18 mouse cellular contexts compared by ENCODE assay signal in genomic region chr10:37602936-37603335, GRCm38 (mm10).
A peak's percentile ranks its signal among the peaks of the same experiment; 100 is the strongest.
DNase-seq lines count a peak whose midpoint lies in the region; ATAC-seq and TF ChIP-seq lines count a peak whose summit lies in the region.
"Had no signal": no experiment of that assay in that cellular context is flagged by ENCODE, and none has a peak within 500 bp of the region (broad histone marks: within the 10 kb centered on the region; RNA-seq: fewer than 3 reads in every experiment).

No protein-coding gene starts in this region.

- no peak overlapping the region for H3K4me2 ChIP-seq in intestine, embryonic 14.5 days (ENCODE audit: low read length)
- H3K4me2 ChIP-seq in intestine, embryonic 16.5 days (ENCODE audit: low read depth, low read length): no peak overlapping the region
- H3K4me2 ChIP-seq in lung, embryonic 15.5 days: no peak overlapping the region
- no peak overlapping the region for H3K4me2 ChIP-seq in myocyte (ENCODE audit: low read depth)
- no peak overlapping the region for H3K4me2 ChIP-seq in forebrain, embryonic 15.5 days (replicated peaks)
- H3K4me2 ChIP-seq: forebrain, embryonic 13.5 days; hindbrain, embryonic 14.5 days; liver, embryonic 12.5 days; midbrain, embryonic 13.5 days had no signal

- H3K27ac ChIP-seq in intestine, embryonic 14.5 days (ENCODE audit: low read depth): no peak overlapping the region
- H3K27ac ChIP-seq in intestine, embryonic 16.5 days (ENCODE audit: low read length): no peak overlapping the region
- no peak overlapping the region for H3K27ac ChIP-seq in lung, embryonic 15.5 days
- peak overlapping the region; percentile 10; the same call in 1 of the 2 replicates for H3K27ac ChIP-seq in brown adipose tissue, adult 24 weeks (replicated peaks; ENCODE audit: low read depth, low read length)
- no peak overlapping the region for H3K27ac ChIP-seq in forebrain, embryonic 15.5 days (replicated peaks)
- H3K27ac ChIP-seq: forebrain, embryonic 13.5 days; hindbrain, embryonic 14.5 days; liver, embryonic 12.5 days; macrophage; midbrain, embryonic 13.5 days had no signal

- no peaks in the 10 kb centered on the region for H3K9me3 ChIP-seq in intestine, embryonic 14.5 days (ENCODE audit: control insufficient read depth, low read length)
- no peaks in the 10 kb centered on the region for H3K9me3 ChIP-seq in intestine, embryonic 16.5 days (ENCODE audit: control insufficient read depth, low read length)
- H3K9me3 ChIP-seq in lung, embryonic 15.5 days: no peaks in the 10 kb centered on the region
- H3K9me3 ChIP-seq in forebrain, embryonic 15.5 days: no peaks in the 10 kb centered on the region
- H3K9me3 ChIP-seq: forebrain, embryonic 13.5 days; G1E; liver, embryonic 12.5 days had no signal

- 0 out of 2 replicates have a peak, but pooled peaks have one; percentile 36 for ATAC-seq in intestine, embryonic 14.5 days (replicated peaks; ENCODE audit: low FRiP score, low TSS enrichment, low read depth)
- no peak for ATAC-seq in intestine, embryonic 16.5 days
- peak; percentile 27; the same call in 1 of the 2 replicates for ATAC-seq in lung, embryonic 15.5 days (ENCODE audit: borderline replicate concordance, extremely low read depth, low FRiP score, low TSS enrichment)
- no peak for ATAC-seq in forebrain, embryonic 15.5 days (replicated peaks)
- ATAC-seq in erythroid progenitor cell, adult 5-6 weeks (replicated peaks; ENCODE audit: low FRiP score, poor library complexity, severe bottlenecking): no peak
- ATAC-seq: forebrain, embryonic 13.5 days; liver, embryonic 12.5 days; midbrain, embryonic 13.5 days had no signal

- H3K4me1 ChIP-seq in intestine, embryonic 14.5 days (replicated peaks; ENCODE audit: control insufficient read depth, insufficient read depth, low read length): no peaks in the 10 kb centered on the region
- H3K4me1 ChIP-seq in intestine, embryonic 16.5 days (ENCODE audit: control insufficient read depth, insufficient read depth, low read length): no peaks in the 10 kb centered on the region
- H3K4me1 ChIP-seq in lung, embryonic 15.5 days: no peaks in the 10 kb centered on the region
- H3K4me1 ChIP-seq in brown adipose tissue, adult 24 weeks (ENCODE audit: control insufficient read depth, insufficient read depth, insufficient read length, low read length): no peaks in the 10 kb centered on the region; the same call in 1 of the 2 replicates
- H3K4me1 ChIP-seq in forebrain, embryonic 15.5 days: no peaks in the 10 kb centered on the region
- H3K4me1 ChIP-seq: forebrain, embryonic 13.5 days; liver, embryonic 12.5 days; midbrain, embryonic 13.5 days had no signal

- H3K9ac ChIP-seq in intestine, embryonic 14.5 days (ENCODE audit: low read length): no peak overlapping the region
- no peak overlapping the region for H3K9ac ChIP-seq in intestine, embryonic 16.5 days (ENCODE audit: low read depth, low read length)
- H3K9ac ChIP-seq in lung, embryonic 15.5 days: no peak overlapping the region
- no peak overlapping the region for H3K9ac ChIP-seq in forebrain, embryonic 15.5 days (replicated peaks)
- H3K9ac ChIP-seq: forebrain, embryonic 13.5 days; hindbrain, embryonic 14.5 days; liver, embryonic 12.5 days; midbrain, embryonic 13.5 days had no signal

- 37% methylated on average over 2 of the region's 2 CpGs for WGBS in intestine, embryonic 14.5 days
- WGBS in intestine, embryonic 16.5 days: 56% methylated on average over 2 of the region's 2 CpGs
- 35% methylated on average over 2 of the region's 2 CpGs for WGBS in lung, embryonic 15.5 days
- WGBS in forebrain, embryonic 15.5 days: 83% methylated on average over 2 of the region's 2 CpGs

- H3K4me3 ChIP-seq in intestine, embryonic 14.5 days (ENCODE audit: low read depth, low read length): no peak overlapping the region
- H3K4me3 ChIP-seq in intestine, embryonic 16.5 days (ENCODE audit: low read length): no peak overlapping the region
- H3K4me3 ChIP-seq in lung, embryonic 15.5 days: no peak overlapping the region
- H3K4me3 ChIP-seq in brown adipose tissue, adult 24 weeks (ENCODE audit: insufficient read depth, low read depth, low read length): no peak overlapping the region
- no peak overlapping the region for H3K4me3 ChIP-seq in myocyte
- no peak overlapping the region for H3K4me3 ChIP-seq in forebrain, embryonic 15.5 days
- H3K4me3 ChIP-seq: forebrain, embryonic 13.5 days; liver, embryonic 12.5 days; midbrain, embryonic 13.5 days had no signal

- no peaks in the 10 kb centered on the region for H3K79me2 ChIP-seq in myocyte (ENCODE audit: control insufficient read depth, insufficient read depth)

- DNase-seq in intestine, embryonic 14.5 days (ENCODE audit: low spot score): no peak
- DNase-seq in lung, postnatal 25 days (ENCODE audit: low spot score): no peak
- DNase-seq: adrenal gland, postnatal 36 days; cerebellum, postnatal 25 days; right cerebral cortex, postnatal 14 days; thymus, adult 18-20 months had no signal

- H3K27me3 ChIP-seq in intestine, embryonic 14.5 days (replicated peaks; ENCODE audit: control insufficient read depth, insufficient read depth, low read length): no peaks in the 10 kb centered on the region
- no peaks in the 10 kb centered on the region for H3K27me3 ChIP-seq in intestine, embryonic 16.5 days (replicated peaks; ENCODE audit: control insufficient read depth, insufficient read depth, low read length)
- no peaks in the 10 kb centered on the region for H3K27me3 ChIP-seq in lung, embryonic 15.5 days
- H3K27me3 ChIP-seq in myocyte (ENCODE audit: control insufficient read depth, insufficient read depth, insufficient read length): no peaks in the 10 kb centered on the region
- no peaks in the 10 kb centered on the region for H3K27me3 ChIP-seq in forebrain, embryonic 15.5 days
- H3K27me3 ChIP-seq: forebrain, embryonic 13.5 days; liver, embryonic 12.5 days; midbrain, embryonic 13.5 days had no signal

- no peak overlapping the region for H3ac ChIP-seq in myocyte (ENCODE audit: control insufficient read depth, insufficient read length)

- no peaks in the 10 kb centered on the region for H3K36me3 ChIP-seq in intestine, embryonic 14.5 days (ENCODE audit: control insufficient read depth, insufficient read depth, low read length)
- no peaks in the 10 kb centered on the region for H3K36me3 ChIP-seq in intestine, embryonic 16.5 days (ENCODE audit: control insufficient read depth, insufficient read depth, low read length)
- H3K36me3 ChIP-seq in lung, embryonic 15.5 days: no peaks in the 10 kb centered on the region
- H3K36me3 ChIP-seq in myocyte (ENCODE audit: control insufficient read depth, insufficient read depth): no peaks in the 10 kb centered on the region
- no peaks in the 10 kb centered on the region for H3K36me3 ChIP-seq in forebrain, embryonic 15.5 days
- H3K36me3 ChIP-seq: G1E; liver, embryonic 12.5 days; midbrain, embryonic 13.5 days had no signal

- TF ChIP-seq POLR2A in myocyte (IDR thresholded peaks at IDR 0.05; ENCODE audit: insufficient read length, low read depth): no peak

TF ChIP-seq in myocyte, 11 proteins besides CTCF, POLR2A, EP300 and RAD21:
- TF ChIP-seq TCF3 (IDR thresholded peaks at IDR 0.05; ENCODE audit: insufficient read length, low read depth) (no peak), CEBPB (IDR thresholded peaks at IDR 0.05; ENCODE audit: insufficient read depth, poor library complexity, severe bottlenecking) (peak; percentile 53; the same call in 1 of the 2 replicates)

Comparison
In these comparisons a context has a peak if more than half of its experiments do, and no peak if none do; other contexts are left out.
1. ATAC-seq: peak in intestine, embryonic 14.5 days (single experiment) and lung, embryonic 15.5 days (single experiment); none in intestine, embryonic 16.5 days (single experiment), forebrain, embryonic 15.5 days (single experiment) and erythroid progenitor cell, adult 5-6 weeks (single experiment).